Mouse (Mus musculus) spleen, adult 2 months (tissue): ENCODE measurements around the gene Gm45234. TPM values are rescaled to one million over a fixed set of nuclear protein-coding genes. Genes with fewer than 3 reads are reported as not detected.
"Not testable (repeated sequence)": the region's sequence is repeated elsewhere in the genome, so short reads cannot be mapped to it uniquely, and the experiment has no call there.

Experiments
- DNase-seq, 2 experiments: peaks; one replicate each; pipeline versions ENCODE4 v3.0.0 to v3.0.0-alpha.2; 2012 to 2021; ENCODE audit warnings: low spot score in 2 of 2, low read depth in 1 of 2
- H3K27ac ChIP-seq: fragments of 200-500 bp; 2 replicates; pipeline ENCODE4 v1.5.1; 2012; ENCODE audit warnings: low read length, inconsistent platforms; ENCODE audit not compliant: insufficient read depth
- H3K27me3 ChIP-seq: fragments of 200-500 bp; 2 replicates; pipeline ENCODE4 v1.6.1; 2012; ENCODE audit warnings: mild to moderate bottlenecking, moderate library complexity, low read length, inconsistent platforms; ENCODE audit not compliant: control insufficient read depth, insufficient read depth
- H3K36me3 ChIP-seq: fragments of 200-500 bp; 2 replicates; pipeline ENCODE4 v1.6.1; 2012; ENCODE audit warnings: mild to moderate bottlenecking, low read length, inconsistent platforms; ENCODE audit not compliant: control insufficient read depth, insufficient read depth
- H3K4me1 ChIP-seq: fragments of 200-500 bp; 2 replicates; pipeline ENCODE4 v1.6.1; 2011; ENCODE audit warnings: inconsistent platforms; ENCODE audit not compliant: control insufficient read depth, insufficient read depth, insufficient read length
- H3K4me3 ChIP-seq: fragments of 200-500 bp; 2 replicates; pipeline ENCODE4 v1.5.1; 2011; ENCODE audit warnings: mild to moderate bottlenecking, inconsistent platforms; ENCODE audit not compliant: insufficient read depth, insufficient read length; ENCODE audit errors: extremely low read depth
- CTCF ChIP-seq: fragments of 200-500 bp; IDR thresholded peaks from 2 replicates; pipeline ENCODE4 v1.5.1; 2011; ENCODE audit warnings: mild to moderate bottlenecking, inconsistent platforms; ENCODE audit not compliant: insufficient read depth, insufficient read length, insufficient replicate concordance; ENCODE audit errors: extremely low read depth
- POLR2A ChIP-seq: fragments of 200-500 bp; IDR thresholded peaks from 2 replicates; pipeline ENCODE4 v1.6.1; 2011; ENCODE audit warnings: low read depth, low read length, inconsistent platforms
- WGBS: fragments of 180-500 bp; shearing (Covaris S2); methylation state at CpG from one replicate; pipeline ENCODE4 v1.1.7; 2018; 5-methylcytosine and 5-hydroxymethylcytosine counted together
- polyA plus RNA-seq: library from polyadenylated mRNA; depleted of rRNA; stranded (reverse); fragments of >200 nt; gene quantifications from 2 replicates; pipeline ENCODE4 v1.2.3, GENCODE M21; 2012; rRNA removed

The Gm45234 gene
- not detected in 2 replicates for polyA plus RNA-seq

DNA sequence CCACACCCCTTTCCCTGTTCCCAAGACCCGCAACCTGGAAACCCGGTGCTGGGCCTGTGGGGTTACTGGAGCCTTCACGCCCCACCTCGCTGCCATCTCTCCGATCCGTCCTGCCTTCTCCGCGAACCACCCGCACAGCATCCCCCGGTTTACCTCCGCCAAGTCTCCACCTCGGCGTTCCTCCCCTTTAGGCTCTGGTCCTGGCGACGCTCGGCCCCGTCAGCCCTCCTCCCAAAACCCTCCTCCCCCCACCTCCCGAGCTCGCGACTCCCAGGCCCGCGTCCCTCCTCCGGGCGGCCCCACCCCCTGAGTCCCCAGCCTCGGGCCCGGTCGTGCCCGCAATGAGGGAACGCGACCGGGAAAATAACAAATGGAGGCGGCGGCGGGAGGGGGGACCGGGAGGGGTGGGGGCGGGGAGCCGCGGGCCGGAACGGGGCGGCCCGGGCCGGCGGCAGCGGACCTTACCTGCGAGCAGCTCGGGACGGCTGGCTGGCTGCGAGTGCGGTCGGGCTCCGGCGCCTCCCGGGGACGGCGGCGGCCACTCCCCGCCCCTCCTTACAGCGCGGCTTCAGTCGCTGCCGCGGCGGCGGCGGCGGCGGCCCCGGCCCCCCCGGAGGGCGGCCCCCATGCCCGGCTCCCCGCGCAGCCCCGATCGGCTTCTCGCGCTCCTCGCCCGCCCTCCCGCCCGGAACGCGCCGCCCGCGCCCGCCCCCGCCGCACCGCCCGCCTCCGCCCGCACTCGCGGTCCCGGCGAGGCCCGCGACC is at the start of gene Gm45234, which contains the start of gene Atn1:
Gene Gm45234 (minus strand): TSS at position 191 of the 765 bp plus-strand sequence.
Gene Atn1 (minus strand): TSS at position 694 of the 765 bp plus-strand sequence.
- Histone ChIP-seq H3K4me1 (no peaks in the 10 kb centered on the region; the same call in 1 of the 2 replicates), H3K27ac (peak within 1 kb of the TSS; percentile 63), H3K27me3 (no peaks in the 10 kb centered on the region), H3K36me3 (no peaks in the 10 kb centered on the region), H3K4me3 (peak within 1 kb of the TSS; percentile 91)
- peak in 1 of 2 experiments; percentile 11 for DNase-seq
- no peak for TF ChIP-seq CTCF
- no peak for TF ChIP-seq POLR2A
- 2% methylated on average over 70 of the region's 100 CpGs for WGBS

DNA sequence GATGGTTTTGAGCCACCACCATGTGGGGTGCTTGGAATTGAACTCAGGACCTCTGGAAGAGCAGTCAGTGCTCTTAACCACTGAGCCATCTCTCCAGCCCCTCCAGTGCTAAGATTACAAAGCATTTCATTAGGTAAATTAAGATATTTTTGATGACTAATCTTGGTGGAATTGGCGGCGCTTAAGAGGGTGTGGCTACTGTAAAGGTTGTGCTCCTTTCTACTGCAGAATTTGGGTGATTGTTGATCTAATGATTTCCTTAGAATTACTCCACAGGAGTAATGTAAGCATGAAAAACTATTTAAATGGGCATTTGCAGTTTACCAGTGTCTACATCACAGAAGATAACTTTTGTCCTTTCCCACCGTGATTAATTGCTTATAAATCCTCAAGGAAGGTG is 48.5 kb upstream of the Gm45234 start:
- DNase-seq = no peak
- no peak overlapping the region for H3K27ac ChIP-seq
- no peaks in the 10 kb centered on the region for H3K36me3 ChIP-seq
- H3K4me1 ChIP-seq = peaks cover 8% of the 10 kb centered on the region
- no peaks in the 10 kb centered on the region for H3K27me3 ChIP-seq
- no peak overlapping the region for H3K4me3 ChIP-seq
- WGBS = 75% methylated on average over 3 of the region's 3 CpGs
- TF ChIP-seq POLR2A (no peak), CTCF (no peak)

DNA sequence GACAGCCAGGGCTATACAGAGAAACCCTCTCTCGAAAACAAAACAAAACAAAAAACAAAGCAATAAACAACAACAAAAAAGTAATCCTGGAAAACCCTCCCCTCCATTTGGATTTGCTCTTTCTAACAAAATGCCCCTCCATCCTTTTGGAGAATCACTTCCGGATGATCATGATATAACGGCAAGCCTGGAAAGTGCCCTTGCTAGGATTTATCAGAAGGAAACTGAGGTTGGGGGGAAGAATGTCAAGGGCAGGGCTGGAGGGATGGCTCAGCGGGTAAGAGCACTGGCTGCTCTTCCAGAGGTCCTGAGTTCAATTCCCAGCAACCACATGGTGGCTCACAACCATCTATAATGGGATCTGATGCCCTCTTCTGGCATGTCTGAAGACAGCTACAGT is 47.9 kb upstream of the Gm45234 start:
- WGBS = 98% methylated on average over 4 of the region's 4 CpGs
- not testable (repeated sequence) for H3K27ac ChIP-seq, DNase-seq, H3K36me3 ChIP-seq, H3K4me1 ChIP-seq, H3K27me3 ChIP-seq, H3K4me3 ChIP-seq

DNA sequence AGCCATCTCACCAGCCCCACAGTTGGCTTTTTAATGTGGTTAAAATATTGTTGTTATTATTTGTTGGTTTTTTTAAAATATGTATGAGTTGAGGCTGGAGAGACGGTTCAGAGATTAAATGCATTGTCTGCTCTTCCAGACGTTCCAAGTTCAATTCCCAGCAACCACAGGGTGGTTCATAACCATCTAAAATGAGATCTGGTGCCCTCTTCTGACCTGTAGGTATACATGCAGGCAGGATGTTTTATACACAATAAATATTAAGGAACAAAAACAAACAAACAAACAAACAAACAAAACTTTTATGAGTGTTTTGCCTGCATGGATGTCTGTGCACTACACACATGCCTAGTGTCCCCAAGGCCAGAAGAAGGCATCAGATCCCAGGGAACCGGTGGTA is 47.2 kb upstream of the Gm45234 start:
- Histone ChIP-seq H3K27ac (no peak overlapping the region), H3K27me3 (no peaks in the 10 kb centered on the region), H3K4me3 (no peak overlapping the region), H3K36me3 (no peaks in the 10 kb centered on the region), H3K4me1 (peaks cover 4% of the 10 kb centered on the region)
- WGBS = 87% methylated on average over 3 of the region's 3 CpGs
- no peak for DNase-seq
- no peak for TF ChIP-seq CTCF
- TF ChIP-seq POLR2A = no peak

DNA sequence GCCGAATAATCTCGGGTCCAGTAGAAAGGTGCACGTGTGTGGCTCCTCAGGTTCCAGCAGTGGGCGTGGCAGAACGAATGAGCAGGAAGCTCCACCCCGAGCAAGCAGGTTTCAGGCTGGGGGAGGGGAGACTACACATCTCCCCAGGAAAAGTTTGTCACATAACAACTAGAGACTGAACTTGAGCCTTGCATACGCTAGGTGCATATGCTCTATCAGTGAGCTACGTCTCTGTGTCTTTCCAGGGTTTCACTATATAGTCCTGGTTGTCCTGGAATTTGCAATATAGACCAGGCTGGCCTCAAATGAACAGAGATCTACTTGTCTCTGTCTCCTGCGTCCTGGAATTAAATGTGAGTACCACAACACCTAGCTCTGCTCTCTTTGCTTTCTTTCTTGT is 46.6 kb upstream of the Gm45234 start:
- 25% methylated on average over 6 of the region's 9 CpGs for WGBS
- H3K36me3 ChIP-seq, H3K27ac ChIP-seq, H3K4me1 ChIP-seq, H3K27me3 ChIP-seq, DNase-seq, H3K4me3 ChIP-seq: not testable (repeated sequence)

DNA sequence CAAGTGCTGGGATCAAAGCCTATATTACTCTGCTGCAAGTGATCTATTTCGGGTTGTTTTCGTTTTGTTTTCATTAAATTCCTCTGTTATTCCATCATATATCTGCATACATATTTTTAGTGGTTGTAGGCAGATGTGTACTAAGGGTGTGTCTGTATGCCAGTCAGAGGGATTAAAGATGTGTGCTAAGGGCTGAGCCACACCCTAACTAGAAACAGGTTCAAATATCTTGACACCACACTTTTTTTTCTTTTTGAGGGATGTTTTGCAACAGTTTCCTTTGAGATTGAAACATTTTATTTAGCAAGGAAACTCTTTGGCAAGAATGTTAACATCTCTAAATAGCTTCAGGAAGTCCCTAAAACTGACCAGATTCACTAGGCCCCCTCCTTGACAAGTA is 40.4 kb upstream of the Gm45234 start:
- Histone ChIP-seq H3K27ac (no peak overlapping the region), H3K4me3 (no peak overlapping the region)
- WGBS = 88% methylated on average over 2 of the region's 2 CpGs

DNA sequence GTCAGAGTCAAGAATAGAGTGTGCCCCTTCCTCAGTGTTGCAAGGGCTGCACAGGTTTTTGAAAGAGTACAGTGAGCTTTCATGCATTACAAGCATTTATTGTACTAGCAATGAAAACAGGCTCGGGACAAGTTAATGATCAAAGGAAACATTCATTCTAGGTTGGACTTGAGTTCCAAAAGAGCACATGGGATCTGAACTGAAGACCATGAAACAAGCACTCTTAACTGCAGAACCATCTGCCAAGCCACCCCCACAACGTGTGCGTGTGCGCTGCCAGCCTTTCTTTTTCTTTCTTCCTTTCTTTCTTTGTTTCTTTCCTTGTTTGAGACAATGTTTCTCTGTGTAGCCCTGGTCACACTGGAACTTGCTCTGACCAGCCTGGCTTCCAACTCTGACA is 40.0 kb upstream of the Gm45234 start:
- no peak overlapping the region for H3K4me3 ChIP-seq
- no peak overlapping the region for H3K27ac ChIP-seq
- WGBS = 82% methylated on average over 4 of the region's 4 CpGs
- H3K36me3 ChIP-seq = no peaks in the 10 kb centered on the region
- H3K27me3 ChIP-seq = no peaks in the 10 kb centered on the region
- no peaks in the 10 kb centered on the region for H3K4me1 ChIP-seq
- TF ChIP-seq POLR2A (no peak), CTCF (no peak)
- DNase-seq = no peak

More for the DNA sequence above, 40.4 kb upstream of the Gm45234 start:
- no peak for TF ChIP-seq CTCF
- TF ChIP-seq POLR2A = no peak
- Histone ChIP-seq H3K36me3 (no peaks in the 10 kb centered on the region), H3K27me3 (no peaks in the 10 kb centered on the region), H3K4me1 (no peaks in the 10 kb centered on the region)
- no peak for DNase-seq
